17 mouse cellular contexts compared by ENCODE assay signal in the genomic region with DNA sequence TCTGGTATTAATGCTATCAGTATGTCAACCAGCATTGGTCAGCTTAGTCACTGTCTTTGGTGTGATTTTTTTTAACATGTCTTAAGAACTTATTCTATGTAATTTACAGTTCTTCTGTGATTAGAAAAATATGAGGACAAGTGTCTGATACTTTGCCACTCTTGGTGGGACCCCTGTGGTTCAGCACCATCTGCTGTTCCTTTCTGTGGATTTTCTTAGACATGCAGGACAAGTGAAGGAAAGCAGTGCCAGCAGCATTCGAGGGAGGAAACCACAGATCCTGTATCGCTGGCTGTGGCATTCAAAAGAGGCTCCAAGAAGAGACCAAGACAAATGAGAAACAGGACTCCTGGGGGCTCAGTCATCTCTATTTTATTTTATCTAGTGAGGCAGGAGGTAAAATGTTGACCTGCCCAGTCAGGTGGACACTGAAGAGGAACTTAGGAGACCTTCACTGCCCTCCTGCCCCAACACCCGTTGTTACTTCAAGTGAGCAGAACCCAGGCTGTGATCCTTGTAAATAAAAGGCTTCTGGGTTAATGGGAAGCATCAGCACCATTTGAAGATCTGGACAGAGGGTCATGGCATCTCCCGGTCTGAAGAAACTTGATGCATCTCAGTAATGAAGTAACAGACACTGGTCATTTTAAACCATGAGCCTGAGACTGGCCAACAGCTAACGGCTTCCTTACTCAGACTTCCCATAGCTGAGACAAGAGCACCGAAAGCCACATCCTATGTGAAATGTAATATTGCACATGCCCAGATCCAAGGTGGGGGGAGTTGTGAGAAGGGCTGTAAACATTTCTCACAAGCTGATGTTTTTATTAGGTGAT.
"Had no signal": no experiment of that assay in that cellular context is flagged by ENCODE, and none has a peak within 500 bp of the region (broad histone marks: within the 10 kb centered on the region; RNA-seq: fewer than 3 reads in every experiment).

No protein-coding gene starts in this region.

- H3K4me1 ChIP-seq: liver, embryonic 13.5 days; lung, embryonic 15.5 days; megakaryocyte, embryonic 14.5 days; midbrain, embryonic 15.5 days; stomach, embryonic 15.5 days had no signal

- H3K27ac ChIP-seq: left cerebral cortex, adult 2 months; limb, embryonic 12.5 days; liver, embryonic 13.5 days; lung, embryonic 15.5 days; macrophage; midbrain, embryonic 15.5 days; stomach, embryonic 15.5 days had no signal

- H3K9me3 ChIP-seq: limb, embryonic 12.5 days; liver, embryonic 13.5 days; lung, embryonic 15.5 days; midbrain, embryonic 15.5 days; stomach, embryonic 15.5 days had no signal

- DNase-seq: kidney, postnatal 25 days; liver; liver, embryonic 13.5 days; liver, postnatal 0 days; lung, postnatal 14 days; right cerebral cortex, postnatal 14 days; thymus, adult 2 months; thymus, postnatal 25 days had no signal

- H3K36me3 ChIP-seq: limb, embryonic 12.5 days; lung, embryonic 15.5 days; midbrain, embryonic 15.5 days; stomach, embryonic 15.5 days had no signal

- ATAC-seq: intestine, postnatal 0 days; liver, postnatal 0 days; midbrain, embryonic 15.5 days had no signal

- H3K4me3 ChIP-seq: left cerebral cortex, adult 2 months; limb, embryonic 12.5 days; liver, embryonic 13.5 days; lung, embryonic 15.5 days; megakaryocyte, embryonic 14.5 days; midbrain, embryonic 15.5 days; stomach, embryonic 15.5 days had no signal

- H3K27me3 ChIP-seq: liver, embryonic 13.5 days; lung, embryonic 15.5 days; megakaryocyte, embryonic 14.5 days; midbrain, embryonic 15.5 days; stomach, embryonic 15.5 days had no signal

- H3K9ac ChIP-seq: limb, embryonic 12.5 days; liver, embryonic 13.5 days; liver, postnatal 0 days; lung, embryonic 15.5 days; midbrain, embryonic 15.5 days; stomach, embryonic 15.5 days had no signal

- H3K4me2 ChIP-seq: limb, embryonic 12.5 days; liver, embryonic 13.5 days; lung, embryonic 15.5 days; midbrain, embryonic 11.5 days; midbrain, embryonic 15.5 days; stomach, embryonic 15.5 days had no signal
